Mouse (Mus musculus) telencephalon, adult 2 months (tissue): ENCODE results near the gene Tmem79.
"Not testable (repeated sequence)": the region's sequence is repeated elsewhere in the genome, so short reads cannot be mapped to it uniquely, and the experiment has no call there.

Experiments used
- DNase-seq: peaks from one replicate; pipeline ENCODE4 v3.0.0-alpha.2; 2011; ENCODE audit warnings: low read depth, low spot score

Gene Tmem79

GRCm38 (mm10) chr3:88285565-88285895 is 50.4 kb downstream of the Tmem79 start:
- not testable (repeated sequence) for DNase-seq

GRCm38 (mm10) chr3:88284815-88285564 is 51.0 kb downstream of the Tmem79 start:
- not testable (repeated sequence) for DNase-seq

- not testable (repeated sequence) for DNase-seq
Measured at GRCm38 (mm10) chr3:88281141-88281916, 54.6 kb downstream of the Tmem79 start.

- DNase-seq: no peak
Measured at GRCm38 (mm10) chr3:88280035-88280434, 55.9 kb downstream of the Tmem79 start.
